Mouse (Mus musculus): ENCODE data around the gene Cpb2. TPM values are rescaled to one million over a fixed set of nuclear protein-coding genes. Genes with fewer than 3 reads are reported as not detected.
A peak's percentile ranks its signal among the peaks of the same experiment; 100 is the strongest.

Gene Cpb2
- polyA plus RNA-seq (2015; fragmentation: Nextera tagmentation; extraction: Ambion mirVana) = 185 and 198 TPM in 2 replicates

DNA sequence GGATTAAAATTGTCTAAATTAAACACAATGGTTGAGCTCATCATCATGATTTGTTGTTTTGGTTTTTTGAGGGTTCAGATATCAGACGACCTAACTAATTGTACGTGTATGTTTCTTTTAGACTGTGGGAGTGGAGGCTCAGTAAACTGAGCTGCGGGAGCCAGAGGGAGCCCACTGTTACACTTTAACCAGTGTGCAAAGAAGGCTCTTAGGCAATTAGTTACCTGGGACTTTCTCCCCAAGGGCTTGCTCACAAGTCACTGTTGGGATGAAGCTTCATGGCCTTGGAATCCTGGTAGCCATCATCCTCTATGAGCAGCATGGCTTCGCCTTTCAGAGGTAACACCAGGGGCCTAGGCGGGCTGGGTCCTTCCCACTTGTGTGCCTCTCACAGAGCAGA is at the start of gene Cpb2:
TSS of gene Cpb2 (plus strand) at position 201 of the 400 bp plus-strand sequence.
- 57% methylated on average over 5 of the region's 5 CpGs for WGBS (ENCODE audit: insufficient replicate concordance)
- Histone ChIP-seq H3K4me1 (ENCODE audit: control insufficient read depth, low read depth, low read length) (peaks cover 4% of the 10 kb centered on the region; the same call in 1 of the 2 replicates), H3K36me3 (ENCODE audit: control insufficient read depth, insufficient read depth) (no peaks in the 10 kb centered on the region), H3K9me3 (replicated peaks; ENCODE audit: control insufficient read depth, low read length) (no peaks in the 10 kb centered on the region), H3K9ac (ENCODE audit: low read depth, low read length) (no peak within 1 kb of the TSS), H3K4me2 (ENCODE audit: low read depth, low read length) (no peak within 1 kb of the TSS; the same call in 1 of the 2 replicates), H3K4me3 (ENCODE audit: low read depth, low read length) (peak within 1 kb of the TSS; percentile 42), H3K27ac (ENCODE audit: low read length) (peak within 1 kb of the TSS; percentile 78), H3K27me3 (ENCODE audit: control insufficient read depth, insufficient read depth, low read depth, low read length) (no peaks in the 10 kb centered on the region)
- peak; percentile 88 for ATAC-seq (ENCODE audit: low read depth)

DNA sequence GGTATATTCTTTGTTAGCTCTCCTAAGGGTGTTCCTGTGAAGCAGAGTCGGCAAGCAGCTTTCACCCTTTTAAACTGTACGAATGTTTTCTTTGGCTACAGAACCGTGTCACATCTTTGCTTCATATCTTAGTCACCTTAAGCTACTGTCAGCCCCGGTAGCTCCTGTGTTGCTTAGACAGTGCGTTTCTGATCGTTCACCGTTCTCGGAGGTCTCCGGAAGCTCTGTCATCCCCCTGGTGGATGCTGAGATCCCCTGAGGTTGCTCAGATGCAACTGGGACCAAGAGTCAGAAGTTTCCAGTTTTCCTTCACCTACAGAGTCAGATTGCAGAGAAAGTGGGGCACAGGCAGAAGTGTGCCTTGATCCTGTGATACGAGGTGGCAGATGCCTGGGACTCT is 49.7 kb upstream of the Cpb2 start:
- WGBS (ENCODE audit: insufficient replicate concordance) = 78% methylated on average over 10 of the region's 10 CpGs
- no peak overlapping the region for H3K4me2 ChIP-seq (ENCODE audit: low read depth, low read length)
- no peak for ATAC-seq (ENCODE audit: low read depth)
- H3K36me3 ChIP-seq (ENCODE audit: control insufficient read depth, insufficient read depth) = no peaks in the 10 kb centered on the region
- peaks cover 1% of the 10 kb centered on the region for H3K4me1 ChIP-seq (ENCODE audit: control insufficient read depth, low read depth, low read length)
- H3K9me3 ChIP-seq (replicated peaks; ENCODE audit: control insufficient read depth, low read length) = no peaks in the 10 kb centered on the region
- H3K27me3 ChIP-seq (ENCODE audit: control insufficient read depth, insufficient read depth, low read depth, low read length) = no peaks in the 10 kb centered on the region
- no peak overlapping the region for H3K27ac ChIP-seq (ENCODE audit: low read length)
- no peak overlapping the region for H3K4me3 ChIP-seq (ENCODE audit: low read depth, low read length)
- H3K9ac ChIP-seq (ENCODE audit: low read depth, low read length) = no peak overlapping the region

DNA sequence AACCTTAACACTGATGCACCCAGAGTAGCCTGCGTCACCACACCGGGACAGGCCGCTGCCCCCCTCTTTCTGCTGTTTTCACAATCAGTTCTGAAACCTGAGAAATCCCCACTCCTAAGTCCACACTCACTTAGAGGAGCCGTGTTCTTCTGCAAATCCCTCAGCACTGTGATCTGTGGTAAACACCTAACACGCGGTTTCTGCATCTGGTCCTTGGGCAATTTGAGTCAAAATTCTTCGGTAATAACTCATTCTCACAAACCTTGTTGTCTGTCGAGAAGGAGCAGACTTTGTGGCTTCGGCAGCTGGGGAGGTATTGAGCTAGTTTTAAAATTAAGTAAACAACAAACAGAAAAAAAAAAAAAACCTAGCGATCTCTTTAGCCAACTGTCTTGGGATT is 49.2 kb upstream of the Cpb2 start:
- no peaks in the 10 kb centered on the region for H3K9me3 ChIP-seq (replicated peaks; ENCODE audit: control insufficient read depth, low read length)
- no peak overlapping the region for H3K4me2 ChIP-seq (ENCODE audit: low read depth, low read length)
- H3K4me3 ChIP-seq (ENCODE audit: low read depth, low read length) = no peak overlapping the region
- H3K9ac ChIP-seq (ENCODE audit: low read depth, low read length) = no peak overlapping the region
- H3K36me3 ChIP-seq (ENCODE audit: control insufficient read depth, insufficient read depth) = no peaks in the 10 kb centered on the region
- no peaks in the 10 kb centered on the region for H3K27me3 ChIP-seq (ENCODE audit: control insufficient read depth, insufficient read depth, low read depth, low read length)
- 60% methylated on average over 10 of the region's 10 CpGs for WGBS (ENCODE audit: insufficient replicate concordance)
- no peak overlapping the region for H3K27ac ChIP-seq (ENCODE audit: low read length)
- ATAC-seq (ENCODE audit: low read depth) = no peak
- H3K4me1 ChIP-seq (ENCODE audit: control insufficient read depth, low read depth, low read length) = peaks cover 6% of the 10 kb centered on the region

DNA sequence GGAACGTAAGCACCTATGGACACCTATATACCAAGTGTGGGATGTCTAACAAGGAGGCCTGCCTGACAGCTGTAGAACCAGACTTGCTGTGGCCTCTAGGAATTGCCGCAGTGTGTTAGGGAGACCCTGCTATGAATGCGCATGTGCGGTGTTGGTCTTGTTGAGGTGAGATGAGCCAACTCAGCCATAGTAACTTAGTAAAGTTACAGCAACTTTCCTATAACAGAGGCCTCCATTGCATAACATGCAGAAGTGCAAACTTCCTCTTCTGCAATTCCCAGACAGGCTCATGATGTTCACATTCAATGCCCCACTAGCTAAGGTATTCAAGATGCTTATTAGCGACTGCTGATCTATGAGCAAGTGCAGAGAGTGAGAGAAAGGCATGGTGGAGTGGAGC is 46.6 kb upstream of the Cpb2 start:
- Histone ChIP-seq H3K36me3 (ENCODE audit: control insufficient read depth, insufficient read depth) (no peaks in the 10 kb centered on the region), H3K4me2 (ENCODE audit: low read depth, low read length) (no peak overlapping the region), H3K9me3 (replicated peaks; ENCODE audit: control insufficient read depth, low read length) (no peaks in the 10 kb centered on the region), H3K27me3 (ENCODE audit: control insufficient read depth, insufficient read depth, low read depth, low read length) (no peaks in the 10 kb centered on the region), H3K9ac (ENCODE audit: low read depth, low read length) (no peak overlapping the region), H3K4me3 (ENCODE audit: low read depth, low read length) (no peak overlapping the region), H3K4me1 (ENCODE audit: control insufficient read depth, low read depth, low read length) (peaks cover 7% of the 10 kb centered on the region), H3K27ac (ENCODE audit: low read length) (no peak overlapping the region)
- WGBS (ENCODE audit: insufficient replicate concordance) = 73% methylated on average over 5 of the region's 5 CpGs
- 0 out of 2 replicates have a peak, but pooled peaks have one; percentile 4 for ATAC-seq (ENCODE audit: low read depth)

DNA sequence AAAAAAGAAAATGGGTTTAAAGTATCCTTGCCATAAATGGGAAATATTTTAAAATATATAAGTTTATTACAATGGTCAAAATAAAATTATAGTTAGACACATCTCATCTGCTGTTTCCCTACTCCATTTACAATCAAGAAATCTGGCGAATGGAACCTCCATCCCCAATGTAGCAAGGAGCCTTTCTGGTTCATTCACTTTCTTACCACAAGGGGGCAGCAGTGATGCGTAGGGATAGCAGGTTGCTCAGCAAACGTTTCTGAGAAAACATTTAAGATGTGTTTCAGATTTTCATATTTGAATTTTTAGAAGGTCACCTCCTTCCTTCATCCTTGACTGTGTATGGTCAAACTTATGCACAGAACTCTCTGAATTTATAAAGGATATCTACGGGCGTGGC is 45.1 kb upstream of the Cpb2 start:
- H3K4me1 ChIP-seq (ENCODE audit: control insufficient read depth, low read depth, low read length) = peaks cover 7% of the 10 kb centered on the region
- no peaks in the 10 kb centered on the region for H3K27me3 ChIP-seq (ENCODE audit: control insufficient read depth, insufficient read depth, low read depth, low read length)
- ATAC-seq (ENCODE audit: low read depth) = no peak
- H3K4me3 ChIP-seq (ENCODE audit: low read depth, low read length) = no peak overlapping the region
- H3K9me3 ChIP-seq (replicated peaks; ENCODE audit: control insufficient read depth, low read length) = no peaks in the 10 kb centered on the region
- H3K4me2 ChIP-seq (ENCODE audit: low read depth, low read length) = no peak overlapping the region
- H3K36me3 ChIP-seq (ENCODE audit: control insufficient read depth, insufficient read depth) = no peaks in the 10 kb centered on the region
- WGBS (ENCODE audit: insufficient replicate concordance) = 35% methylated on average over 5 of the region's 5 CpGs
- H3K9ac ChIP-seq (ENCODE audit: low read depth, low read length) = no peak overlapping the region
- H3K27ac ChIP-seq (ENCODE audit: low read length) = no peak overlapping the region

DNA sequence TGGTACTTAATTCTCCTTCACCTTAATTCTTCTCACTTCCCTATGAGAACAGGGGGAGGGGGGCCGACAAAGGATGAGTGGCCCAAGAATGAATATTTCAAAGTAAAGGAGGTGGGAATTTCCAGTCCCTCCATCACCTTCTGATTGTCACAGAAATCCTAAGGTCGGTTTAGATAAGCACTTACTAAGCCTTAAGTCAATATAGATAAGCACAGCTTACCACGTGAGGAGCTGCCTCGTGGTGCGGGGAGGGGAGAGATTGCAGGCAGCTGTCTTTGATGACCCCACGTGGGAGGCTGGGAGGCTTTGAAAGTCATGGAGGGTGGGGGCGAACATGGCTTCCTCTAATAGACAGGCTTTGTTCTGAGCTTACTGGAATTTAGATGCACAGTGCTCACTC is 44.4 kb upstream of the Cpb2 start:
- H3K4me1 ChIP-seq (ENCODE audit: control insufficient read depth, low read depth, low read length) = peaks cover 7% of the 10 kb centered on the region
- no peak overlapping the region for H3K9ac ChIP-seq (ENCODE audit: low read depth, low read length)
- no peaks in the 10 kb centered on the region for H3K36me3 ChIP-seq (ENCODE audit: control insufficient read depth, insufficient read depth)
- ATAC-seq (ENCODE audit: low read depth) = peak; percentile 71
- no peak overlapping the region for H3K4me3 ChIP-seq (ENCODE audit: low read depth, low read length)
- no peak overlapping the region for H3K27ac ChIP-seq (ENCODE audit: low read length)
- H3K9me3 ChIP-seq (replicated peaks; ENCODE audit: control insufficient read depth, low read length) = no peaks in the 10 kb centered on the region
- H3K4me2 ChIP-seq (ENCODE audit: low read depth, low read length) = no peak overlapping the region
- WGBS (ENCODE audit: insufficient replicate concordance) = 9% methylated on average over 7 of the region's 7 CpGs
- H3K27me3 ChIP-seq (ENCODE audit: control insufficient read depth, insufficient read depth, low read depth, low read length) = no peaks in the 10 kb centered on the region

DNA sequence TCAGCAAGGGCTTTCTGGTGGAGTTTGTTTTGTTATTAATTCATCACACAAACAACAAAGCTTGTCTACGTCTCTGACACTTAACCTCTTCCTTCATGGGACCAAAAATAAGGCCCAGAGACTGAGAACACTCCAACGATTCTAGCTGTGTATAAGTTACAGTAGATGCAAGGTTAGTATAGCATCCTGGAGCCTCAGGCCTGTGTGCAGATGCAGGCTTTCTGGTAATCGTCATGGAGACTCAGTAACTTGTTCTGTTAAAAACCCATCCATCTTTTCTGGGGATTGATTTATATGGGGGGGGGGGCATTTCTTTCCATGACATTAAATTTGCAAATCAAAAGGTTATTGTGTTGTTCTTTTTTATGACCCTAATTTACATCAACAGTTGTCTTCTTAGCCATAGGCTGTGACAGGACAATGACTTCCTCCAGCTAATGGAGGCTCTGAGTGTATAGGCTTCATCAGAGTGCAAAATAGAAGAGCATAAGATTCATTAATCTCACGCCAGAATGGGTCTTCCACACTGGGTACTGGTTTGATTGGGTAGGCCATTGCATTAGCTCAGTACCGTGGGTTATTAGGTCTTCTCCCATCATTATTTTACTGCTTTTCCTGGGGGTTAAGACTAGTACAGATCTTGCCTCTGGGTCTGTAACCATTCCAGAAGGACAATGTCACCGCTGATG is 36.6 kb upstream of the Cpb2 start:
- no peak overlapping the region for H3K4me3 ChIP-seq (ENCODE audit: low read depth, low read length)
- no peak overlapping the region for H3K4me2 ChIP-seq (ENCODE audit: low read depth, low read length)
- H3K9ac ChIP-seq (ENCODE audit: low read depth, low read length) = no peak overlapping the region
- H3K4me1 ChIP-seq (ENCODE audit: control insufficient read depth, low read depth, low read length) = no peaks in the 10 kb centered on the region
- H3K9me3 ChIP-seq (replicated peaks; ENCODE audit: control insufficient read depth, low read length) = no peaks in the 10 kb centered on the region
- ATAC-seq (ENCODE audit: low read depth) = no peak
- no peak overlapping the region for H3K27ac ChIP-seq (ENCODE audit: low read length)
- WGBS (ENCODE audit: insufficient replicate concordance) = 64% methylated on average over 6 of the region's 6 CpGs
- no peaks in the 10 kb centered on the region for H3K27me3 ChIP-seq (ENCODE audit: control insufficient read depth, insufficient read depth, low read depth, low read length)
- no peaks in the 10 kb centered on the region for H3K36me3 ChIP-seq (ENCODE audit: control insufficient read depth, insufficient read depth)

DNA sequence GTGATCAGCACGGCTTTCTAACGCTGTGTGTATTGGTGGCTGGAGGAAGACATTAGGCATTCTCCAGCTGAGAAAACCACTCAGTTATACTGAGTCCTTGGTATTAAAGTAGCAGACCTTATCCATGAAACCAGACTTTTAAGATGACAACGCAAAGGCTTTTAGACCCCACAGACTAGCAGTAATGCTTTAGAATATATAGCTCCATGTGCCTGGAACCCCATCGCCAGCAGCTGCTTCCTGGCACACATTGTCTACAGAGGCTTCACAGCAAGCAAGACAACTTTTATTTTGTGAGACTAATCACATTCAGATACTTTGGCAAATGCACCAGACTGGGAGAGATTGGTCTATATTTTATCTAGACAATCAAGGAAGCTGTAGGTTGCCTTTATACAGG is 35.8 kb upstream of the Cpb2 start:
- 82% methylated on average over 4 of the region's 4 CpGs for WGBS (ENCODE audit: insufficient replicate concordance)
- no peaks in the 10 kb centered on the region for H3K4me1 ChIP-seq (ENCODE audit: control insufficient read depth, low read depth, low read length)
- H3K27ac ChIP-seq (ENCODE audit: low read length) = no peak overlapping the region
- H3K9me3 ChIP-seq (replicated peaks; ENCODE audit: control insufficient read depth, low read length) = no peaks in the 10 kb centered on the region
- H3K27me3 ChIP-seq (ENCODE audit: control insufficient read depth, insufficient read depth, low read depth, low read length) = no peaks in the 10 kb centered on the region
- no peak overlapping the region for H3K9ac ChIP-seq (ENCODE audit: low read depth, low read length)
- H3K4me3 ChIP-seq (ENCODE audit: low read depth, low read length) = no peak overlapping the region
- no peak overlapping the region for H3K4me2 ChIP-seq (ENCODE audit: low read depth, low read length)
- no peaks in the 10 kb centered on the region for H3K36me3 ChIP-seq (ENCODE audit: control insufficient read depth, insufficient read depth)
- ATAC-seq (ENCODE audit: low read depth) = no peak

DNA sequence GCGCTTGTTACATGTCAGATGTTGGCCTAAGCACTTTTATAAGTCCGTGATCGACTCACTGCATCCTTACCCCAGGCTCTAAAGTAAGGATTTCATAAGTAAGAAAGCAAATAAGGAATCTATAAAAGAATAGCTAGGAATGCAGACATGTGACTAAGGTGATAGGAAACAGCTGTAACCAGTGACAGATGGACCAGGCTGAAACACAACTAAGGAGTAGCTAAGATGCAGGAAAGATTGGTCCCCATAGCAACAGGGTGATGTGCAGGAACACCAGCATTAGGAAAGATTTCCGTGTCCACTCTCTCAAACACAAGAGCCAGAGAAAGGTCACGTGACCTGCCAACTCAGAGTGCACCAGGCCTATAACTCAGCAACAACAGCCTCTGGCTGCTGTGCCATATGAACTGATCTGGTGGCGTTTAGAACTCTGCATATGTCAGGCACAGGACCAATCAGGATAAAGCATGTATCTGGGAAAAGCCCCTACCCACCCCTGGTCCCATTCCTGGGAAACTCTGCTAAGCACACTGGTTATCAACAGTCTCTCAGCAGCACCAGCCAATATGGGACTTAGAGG is 33.4 kb upstream of the Cpb2 start:
- 62% methylated on average over 6 of the region's 6 CpGs for WGBS (ENCODE audit: insufficient replicate concordance)
- H3K27ac ChIP-seq (ENCODE audit: low read length) = no peak overlapping the region
- H3K4me2 ChIP-seq (ENCODE audit: low read depth, low read length) = no peak overlapping the region
- H3K4me3 ChIP-seq (ENCODE audit: low read depth, low read length) = no peak overlapping the region
- no peaks in the 10 kb centered on the region for H3K4me1 ChIP-seq (ENCODE audit: control insufficient read depth, low read depth, low read length)
- H3K36me3 ChIP-seq (ENCODE audit: control insufficient read depth, insufficient read depth) = no peaks in the 10 kb centered on the region
- no peaks in the 10 kb centered on the region for H3K27me3 ChIP-seq (ENCODE audit: control insufficient read depth, insufficient read depth, low read depth, low read length)
- no peak overlapping the region for H3K9ac ChIP-seq (ENCODE audit: low read depth, low read length)
- ATAC-seq (ENCODE audit: low read depth) = no peak
- H3K9me3 ChIP-seq (replicated peaks; ENCODE audit: control insufficient read depth, low read length) = no peaks in the 10 kb centered on the region

All from liver, embryonic 16.5 days (tissue).